Mouse (Mus musculus): ENCODE data around the gene Aqp5. TPM values are rescaled to one million over a fixed set of nuclear protein-coding genes. Genes with fewer than 3 reads are reported as not detected.
A peak's percentile ranks its signal among the peaks of the same experiment; 100 is the strongest.

Gene Aqp5
- polyA plus RNA-seq, 1 experiment from 2014 or later: 0.72 TPM

- ATAC-seq (ENCODE audit: low FRiP score, low TSS enrichment): no peak
Observed at GRCm38 (mm10) chr15:99631618-99632017, 41.0 kb downstream of the Aqp5 start.

GRCm38 (mm10) chr15:99634702-99635101, 44.1 kb downstream of the Aqp5 start:
- 90% methylated on average over 7 of the region's 7 CpGs for WGBS
- TF ChIP-seq CTCF (IDR thresholded peaks at IDR 0.05; ENCODE audit: low read depth) (no peak), EP300 (optimal IDR thresholded peaks at IDR 0.05) (no peak)

More at GRCm38 (mm10) chr15:99631618-99632017, 41.0 kb downstream of the Aqp5 start:
- no peaks in the 10 kb centered on the region for H3K4me1 ChIP-seq (replicated peaks; ENCODE audit: control insufficient read depth, insufficient read depth)
- no peak overlapping the region for H3K4me3 ChIP-seq (ENCODE audit: low read depth, low read length)
- H3K27me3 ChIP-seq (ENCODE audit: control insufficient read depth, insufficient read depth, low read length): no peaks in the 10 kb centered on the region
- H3K36me3 ChIP-seq (ENCODE audit: control insufficient read depth, insufficient read depth, low read length): peaks cover 9% of the 10 kb centered on the region; the same call in 1 of the 2 replicates
- H3K9me3 ChIP-seq (ENCODE audit: control insufficient read depth, low read length): no peaks in the 10 kb centered on the region
- no peak overlapping the region for H3K9ac ChIP-seq (ENCODE audit: low read length)
- no peak overlapping the region for H3K4me2 ChIP-seq (replicated peaks; ENCODE audit: low read depth)
- no peak for DNase-seq (ENCODE audit: low spot score)
- H3K27ac ChIP-seq (replicated peaks): no peak overlapping the region
- TF ChIP-seq CTCF (IDR thresholded peaks at IDR 0.05; ENCODE audit: low read depth) (peak; percentile 54), EP300 (optimal IDR thresholded peaks at IDR 0.05) (no peak)

GRCm38 (mm10) chr15:99637405-99638123, 47.0 kb downstream of the Aqp5 start:
- 91% methylated on average over 12 of the region's 12 CpGs for WGBS
- Histone ChIP-seq H3K9ac (ENCODE audit: low read length) (no peak overlapping the region), H3K9me3 (ENCODE audit: control insufficient read depth, low read length) (no peaks in the 10 kb centered on the region), H3K4me1 (replicated peaks; ENCODE audit: control insufficient read depth, insufficient read depth) (no peaks in the 10 kb centered on the region), H3K4me2 (replicated peaks; ENCODE audit: low read depth) (no peak overlapping the region), H3K27me3 (ENCODE audit: control insufficient read depth, insufficient read depth, low read length) (no peaks in the 10 kb centered on the region), H3K4me3 (ENCODE audit: low read depth, low read length) (no peak overlapping the region), H3K27ac (replicated peaks) (no peak overlapping the region), H3K36me3 (ENCODE audit: control insufficient read depth, insufficient read depth, low read length) (no peaks in the 10 kb centered on the region)
- ATAC-seq (ENCODE audit: low FRiP score, low TSS enrichment) (no peak), DNase-seq (ENCODE audit: low spot score) (no peak)
- TF ChIP-seq CTCF (IDR thresholded peaks at IDR 0.05; ENCODE audit: low read depth) (no peak), EP300 (optimal IDR thresholded peaks at IDR 0.05) (no peak)

More at GRCm38 (mm10) chr15:99634702-99635101, 44.1 kb downstream of the Aqp5 start:
- H3K9me3 ChIP-seq (ENCODE audit: control insufficient read depth, low read length): no peaks in the 10 kb centered on the region
- H3K27me3 ChIP-seq (ENCODE audit: control insufficient read depth, insufficient read depth, low read length): no peaks in the 10 kb centered on the region
- no peak for ATAC-seq (ENCODE audit: low FRiP score, low TSS enrichment)
- no peaks in the 10 kb centered on the region for H3K4me1 ChIP-seq (replicated peaks; ENCODE audit: control insufficient read depth, insufficient read depth)
- H3K4me3 ChIP-seq (ENCODE audit: low read depth, low read length): no peak overlapping the region
- no peak overlapping the region for H3K27ac ChIP-seq (replicated peaks)
- no peak overlapping the region for H3K4me2 ChIP-seq (replicated peaks; ENCODE audit: low read depth)
- DNase-seq (ENCODE audit: low spot score): no peak
- H3K36me3 ChIP-seq (ENCODE audit: control insufficient read depth, insufficient read depth, low read length): peaks cover 9% of the 10 kb centered on the region; the same call in 1 of the 2 replicates
- no peak overlapping the region for H3K9ac ChIP-seq (ENCODE audit: low read length)

- no peaks in the 10 kb centered on the region for H3K27me3 ChIP-seq (ENCODE audit: control insufficient read depth, insufficient read depth, low read length)
- no peak for ATAC-seq (ENCODE audit: low FRiP score, low TSS enrichment)
- no peak overlapping the region for H3K9ac ChIP-seq (ENCODE audit: low read length)
- H3K4me1 ChIP-seq (replicated peaks; ENCODE audit: control insufficient read depth, insufficient read depth): no peaks in the 10 kb centered on the region
- H3K36me3 ChIP-seq (ENCODE audit: control insufficient read depth, insufficient read depth, low read length): no peaks in the 10 kb centered on the region
- H3K4me3 ChIP-seq (ENCODE audit: low read depth, low read length): no peak overlapping the region
- 86% methylated on average over 5 of the region's 5 CpGs for whole genome bisulfite sequencing
- H3K4me2 ChIP-seq (replicated peaks; ENCODE audit: low read depth): no peak overlapping the region
- no peaks in the 10 kb centered on the region for H3K9me3 ChIP-seq (ENCODE audit: control insufficient read depth, low read length)
- TF ChIP-seq CTCF (IDR thresholded peaks at IDR 0.05; ENCODE audit: low read depth) (no peak), EP300 (optimal IDR thresholded peaks at IDR 0.05) (no peak)
- H3K27ac ChIP-seq (replicated peaks): no peak overlapping the region
- DNase-seq (ENCODE audit: low spot score): no peak
Observed at GRCm38 (mm10) chr15:99638124-99638485, 47.5 kb downstream of the Aqp5 start.

- no peaks in the 10 kb centered on the region for H3K36me3 ChIP-seq (ENCODE audit: control insufficient read depth, insufficient read depth, low read length)
- ATAC-seq (ENCODE audit: low FRiP score, low TSS enrichment) (no peak), DNase-seq (ENCODE audit: low spot score) (no peak)
- TF ChIP-seq CTCF (IDR thresholded peaks at IDR 0.05; ENCODE audit: low read depth) (no peak), EP300 (optimal IDR thresholded peaks at IDR 0.05) (no peak)
- H3K27me3 ChIP-seq (ENCODE audit: control insufficient read depth, insufficient read depth, low read length): no peaks in the 10 kb centered on the region
- 55% methylated on average over 6 of the region's 6 CpGs for WGBS
- no peak overlapping the region for H3K4me2 ChIP-seq (replicated peaks; ENCODE audit: low read depth)
- H3K9me3 ChIP-seq (ENCODE audit: control insufficient read depth, low read length): no peaks in the 10 kb centered on the region
- H3K27ac ChIP-seq (replicated peaks): no peak overlapping the region
- no peak overlapping the region for H3K4me3 ChIP-seq (ENCODE audit: low read depth, low read length)
- H3K9ac ChIP-seq (ENCODE audit: low read length): no peak overlapping the region
- no peaks in the 10 kb centered on the region for H3K4me1 ChIP-seq (replicated peaks; ENCODE audit: control insufficient read depth, insufficient read depth)
Observed at GRCm38 (mm10) chr15:99642622-99643021, 52.0 kb downstream of the Aqp5 start.

- Histone ChIP-seq H3K9ac (ENCODE audit: low read length) (no peak overlapping the region), H3K36me3 (ENCODE audit: control insufficient read depth, insufficient read depth, low read length) (no peaks in the 10 kb centered on the region), H3K27ac (replicated peaks) (no peak overlapping the region), H3K9me3 (ENCODE audit: control insufficient read depth, low read length) (no peaks in the 10 kb centered on the region), H3K4me1 (replicated peaks; ENCODE audit: control insufficient read depth, insufficient read depth) (no peaks in the 10 kb centered on the region), H3K27me3 (ENCODE audit: control insufficient read depth, insufficient read depth, low read length) (no peaks in the 10 kb centered on the region), H3K4me3 (ENCODE audit: low read depth, low read length) (no peak overlapping the region), H3K4me2 (replicated peaks; ENCODE audit: low read depth) (no peak overlapping the region)
- DNase-seq (ENCODE audit: low spot score): no peak
- WGBS: 73% methylated on average over 10 of the region's 10 CpGs
- ATAC-seq (ENCODE audit: low FRiP score, low TSS enrichment): no peak
- TF ChIP-seq EP300 (optimal IDR thresholded peaks at IDR 0.05) (no peak), CTCF (IDR thresholded peaks at IDR 0.05; ENCODE audit: low read depth) (no peak)
Observed at GRCm38 (mm10) chr15:99643832-99644231, 53.2 kb downstream of the Aqp5 start.

Other genes with a start within 250 kb of the Aqp5 start
- gene Fmnl3, start 220.3 kb upstream of the Aqp5 start, polyA plus RNA-seq (2015; fragmentation: Nextera tagmentation; extraction: Ambion mirVana): 8.0 and 8.6 TPM in 2 replicates
- 469 and 479 TPM in 2 replicates for gene Tmbim6, start 197.9 kb upstream of the Aqp5 start, polyA plus RNA-seq (2015; fragmentation: Nextera tagmentation; extraction: Ambion mirVana)
- gene Nckap5l, start 133.0 kb upstream of the Aqp5 start, polyA plus RNA-seq (2015; fragmentation: Nextera tagmentation; extraction: Ambion mirVana): 2.1 and 2.4 TPM in 2 replicates
- gene Bcdin3d, start 116.1 kb upstream of the Aqp5 start, polyA plus RNA-seq (2015; fragmentation: Nextera tagmentation; extraction: Ambion mirVana): 9.3 and 10.4 TPM in 2 replicates
- 0.62 and 0.81 TPM in 2 replicates for gene Faim2, start 62.6 kb upstream of the Aqp5 start, polyA plus RNA-seq (2015; fragmentation: Nextera tagmentation; extraction: Ambion mirVana)
- gene Aqp2, start 11.7 kb upstream of the Aqp5 start, polyA plus RNA-seq (2015; fragmentation: Nextera tagmentation; extraction: Ambion mirVana): not detected in 2 replicates
- gene Aqp6, start 10.6 kb downstream of the Aqp5 start, polyA plus RNA-seq (2015; fragmentation: Nextera tagmentation; extraction: Ambion mirVana): not detected in 2 replicates
- gene Racgap1, start 60.9 kb downstream of the Aqp5 start, polyA plus RNA-seq (2015; fragmentation: Nextera tagmentation; extraction: Ambion mirVana): 29.8 and 35.9 TPM in 2 replicates
- gene Asic1, start 79.6 kb downstream of the Aqp5 start, polyA plus RNA-seq (2015; fragmentation: Nextera tagmentation; extraction: Ambion mirVana): 1.0 and 1.2 TPM in 2 replicates
- 10.9 and 11.6 TPM in 2 replicates for gene Smarcd1, start 111.3 kb downstream of the Aqp5 start, polyA plus RNA-seq (2015; fragmentation: Nextera tagmentation; extraction: Ambion mirVana)
- 1.0 and 2.5 TPM in 2 replicates for gene Gm17349, start 114.7 kb downstream of the Aqp5 start, polyA plus RNA-seq (2015; fragmentation: Nextera tagmentation; extraction: Ambion mirVana)
- 6.8 and 7.9 TPM in 2 replicates for gene Gpd1, start 126.7 kb downstream of the Aqp5 start, polyA plus RNA-seq (2015; fragmentation: Nextera tagmentation; extraction: Ambion mirVana)
- 199 and 206 TPM in 2 replicates for gene Cox14, start 134.8 kb downstream of the Aqp5 start, polyA plus RNA-seq (2015; fragmentation: Nextera tagmentation; extraction: Ambion mirVana)
- gene Cers5, start 182.1 kb downstream of the Aqp5 start, polyA plus RNA-seq (2015; fragmentation: Nextera tagmentation; extraction: Ambion mirVana): 32.2 and 33.6 TPM in 2 replicates